Mouse (Mus musculus) thymus, adult 18-20 months (tissue): Measurements from ENCODE around the gene Gm10198.

ENCODE experiments used
- DNase-seq, 2 experiments: peaks; one replicate each; pipeline ENCODE4 v3.0.0; 2022; ENCODE audit warnings: mixed read lengths in 2 of 2

Gm10198 gene

DNA sequence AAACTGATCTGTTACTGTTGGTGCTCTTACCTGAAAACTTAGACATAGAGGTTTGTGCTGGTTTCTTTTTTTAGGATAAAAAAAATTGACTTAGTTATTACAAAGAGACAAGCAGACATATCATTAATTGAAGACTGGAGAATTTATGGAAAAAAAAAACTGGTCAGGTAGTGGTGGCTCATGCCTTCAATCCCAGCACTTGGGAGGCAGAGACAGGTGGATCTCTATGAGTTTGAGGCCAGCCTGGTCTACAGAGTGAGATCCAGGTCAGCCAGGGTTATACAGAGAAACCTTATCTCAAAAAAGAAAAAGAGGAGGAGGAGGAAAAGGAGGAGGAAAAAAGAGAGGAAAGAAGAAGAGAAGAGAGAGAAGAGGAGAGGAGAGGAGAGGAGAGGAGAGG, at the start of gene Gm10198:
Gm10198 (plus strand) TSS at position 301 of the 400 bp plus-strand sequence.
- DNase-seq: no peak

DNA sequence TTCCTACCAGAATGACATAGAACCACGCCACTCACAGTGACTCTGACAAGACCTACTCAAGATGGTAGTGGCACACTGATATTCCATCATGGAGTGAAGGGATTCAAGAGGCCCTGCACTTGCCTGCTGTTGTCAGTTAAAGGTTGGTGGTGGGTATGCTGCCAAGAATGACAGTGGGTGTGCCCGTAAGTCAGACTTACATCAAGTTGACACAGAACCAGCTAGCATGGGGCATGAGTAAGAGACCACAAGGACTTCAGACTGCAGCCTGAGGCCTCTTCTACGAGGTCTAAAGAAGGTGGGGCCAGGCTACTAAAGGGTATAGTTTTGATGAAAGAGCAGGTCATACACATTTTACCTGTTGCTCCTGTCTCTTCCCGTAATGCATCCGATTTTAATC, 47.3 kb upstream of the Gm10198 start:
- no peak for DNase-seq

DNA sequence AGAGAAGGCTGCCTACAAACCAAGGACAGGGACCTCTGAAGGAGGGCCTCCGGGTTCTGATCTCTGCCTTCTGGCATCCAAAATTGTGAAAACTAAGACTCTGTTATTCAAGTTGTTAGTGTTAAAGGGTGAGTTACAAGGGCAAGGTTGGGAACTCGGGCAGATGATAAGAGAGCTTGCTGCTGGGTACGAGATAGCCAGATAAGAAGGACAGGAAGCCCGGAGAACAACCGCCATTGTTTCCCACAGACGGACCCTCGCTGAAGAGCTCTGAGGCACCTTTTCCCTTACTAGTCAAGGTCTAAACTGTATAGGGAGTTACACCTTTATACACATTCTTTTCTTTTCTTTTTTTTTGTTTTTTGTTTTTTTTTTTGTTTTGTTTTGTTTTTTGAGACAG, 39.8 kb upstream of the Gm10198 start:
- DNase-seq: no peak

DNA sequence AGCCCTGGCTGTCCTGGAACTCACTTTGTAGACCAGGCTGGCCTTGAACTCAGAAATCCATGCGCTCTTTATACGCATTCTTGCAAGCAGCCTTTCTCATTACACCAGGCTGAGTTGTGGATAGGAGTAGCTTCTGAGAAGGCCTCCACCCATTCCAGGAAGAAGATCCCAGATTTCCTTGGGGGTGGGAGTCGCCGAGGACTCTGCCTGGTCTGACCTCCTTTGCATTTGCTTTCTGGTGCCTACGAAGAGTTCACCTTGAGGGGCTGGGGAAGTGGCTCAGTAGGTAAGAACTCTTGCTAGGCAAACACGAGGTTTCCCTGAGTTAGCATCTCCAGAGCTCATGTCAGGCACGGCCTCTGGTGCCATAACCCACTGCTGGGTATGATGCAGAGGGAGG, 39.4 kb upstream of the Gm10198 start:
- no peak for DNase-seq

DNA sequence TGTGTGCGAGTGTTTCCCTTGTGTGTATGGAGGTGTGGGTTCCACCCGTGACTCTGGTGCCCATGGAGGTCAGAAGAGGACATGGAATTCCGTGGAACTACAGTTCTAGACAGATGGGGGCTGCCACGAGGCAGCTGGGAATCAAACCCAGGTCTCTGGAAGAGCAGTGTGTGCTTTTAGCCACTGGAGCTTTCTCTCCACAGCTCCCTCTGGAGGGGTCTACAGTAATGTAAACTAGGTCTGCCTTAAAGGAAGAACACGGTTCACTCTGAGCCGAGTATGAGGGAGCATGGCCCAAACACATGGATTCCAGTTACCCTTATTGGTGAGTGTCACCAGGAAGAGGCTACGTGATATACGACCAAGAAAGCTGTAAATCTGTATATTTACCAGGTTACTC, 38.6 kb upstream of the Gm10198 start:
- no peak for DNase-seq

DNA sequence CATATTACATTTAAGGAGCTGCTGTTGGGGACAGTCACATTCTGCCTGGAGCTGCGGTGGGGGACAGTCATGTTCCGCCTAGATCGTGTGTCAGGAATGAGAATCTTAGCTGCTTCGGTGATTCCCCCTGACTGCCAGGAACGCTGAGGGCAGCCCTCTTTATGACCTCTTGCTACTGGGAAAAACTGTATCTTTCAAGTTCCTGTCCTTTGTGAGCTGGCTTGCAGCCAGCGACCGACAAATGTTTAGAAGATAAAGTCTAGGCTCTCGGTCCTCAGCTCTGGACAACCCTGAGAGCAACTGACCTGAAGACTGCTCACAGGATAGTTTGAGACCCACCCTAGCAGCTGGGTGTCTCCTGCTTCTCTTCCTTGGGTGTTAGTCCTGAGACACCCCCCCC, 37.3 kb upstream of the Gm10198 start:
- no peak for DNase-seq

DNA sequence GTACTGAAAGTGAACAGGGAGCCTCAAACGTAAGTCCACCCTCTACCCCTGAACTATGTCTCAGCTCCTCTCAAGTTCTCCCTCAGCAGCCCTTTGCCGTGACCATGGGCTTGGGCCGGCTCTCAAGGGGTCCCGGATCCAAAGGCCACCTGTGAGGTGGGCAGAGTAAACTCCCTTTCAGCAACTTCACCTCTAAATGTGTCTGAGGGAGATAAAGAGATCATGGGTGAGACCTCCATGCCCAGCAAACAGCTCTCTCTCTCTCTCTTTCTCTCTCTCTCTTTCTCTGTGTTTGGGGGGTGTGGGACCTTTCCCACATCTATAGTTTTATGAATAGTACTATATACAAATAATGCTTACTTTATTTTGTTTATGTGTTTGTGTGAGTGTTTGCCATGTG, 36.2 kb upstream of the Gm10198 start:
- DNase-seq: no peak

DNA sequence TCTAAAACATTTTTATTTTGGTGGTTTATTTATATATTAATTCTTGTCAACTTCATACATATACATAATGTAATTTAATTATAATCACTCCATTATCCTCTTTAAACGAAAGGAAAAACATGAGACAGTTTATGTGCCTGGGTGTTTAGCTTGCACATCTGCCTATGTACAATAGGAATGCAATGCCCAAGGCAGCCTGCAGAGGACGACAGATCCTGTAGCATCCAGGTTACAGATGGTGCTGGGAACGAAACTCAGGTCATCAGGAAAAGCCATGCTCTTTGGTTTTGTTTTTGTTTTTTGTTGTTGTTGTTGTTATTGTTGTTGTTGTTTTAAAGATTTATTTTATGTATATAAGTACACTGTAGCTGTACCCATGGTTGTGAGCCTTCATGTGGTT, 32.4 kb upstream of the Gm10198 start:
- DNase-seq: no peak

DNA sequence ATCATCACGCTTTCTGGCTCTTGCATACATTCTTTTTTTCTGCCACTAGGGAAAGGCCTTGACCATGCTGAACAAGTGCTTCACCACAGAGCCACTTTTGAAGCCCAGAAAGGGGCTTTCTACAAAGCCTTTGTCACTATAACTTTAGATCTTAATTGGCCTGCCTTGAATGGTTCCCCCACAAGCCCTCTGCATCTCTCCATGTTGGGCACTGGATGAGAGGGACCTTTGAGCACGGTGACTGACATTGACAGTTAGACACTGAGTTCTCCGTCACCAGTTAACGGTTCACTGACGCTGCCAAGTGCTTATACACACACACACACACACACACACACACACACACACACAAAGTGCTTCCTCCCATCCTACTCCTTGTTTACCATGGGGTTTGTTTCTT, 30.0 kb upstream of the Gm10198 start:
- DNase-seq: no peak

DNA sequence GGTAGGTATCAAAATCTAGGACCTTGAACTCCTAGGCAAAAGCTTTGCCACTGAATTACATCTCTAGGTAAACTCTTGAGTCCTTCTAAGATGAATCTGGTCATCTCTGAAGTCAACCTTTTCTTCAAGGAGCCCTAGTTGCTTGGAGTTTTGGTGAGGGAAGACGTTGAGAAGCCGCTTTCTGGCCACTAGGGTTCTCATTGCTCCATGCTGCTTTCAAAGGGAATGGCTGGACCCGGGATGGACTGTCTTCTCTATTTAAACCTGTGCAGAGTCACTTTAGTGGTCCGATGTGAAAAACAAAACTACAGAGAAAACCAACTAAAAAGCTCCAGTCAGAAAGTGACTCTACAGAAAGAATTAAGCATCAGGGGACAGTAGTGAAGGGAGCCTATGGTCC, 18.4 kb upstream of the Gm10198 start:
- no peak for DNase-seq

DNA sequence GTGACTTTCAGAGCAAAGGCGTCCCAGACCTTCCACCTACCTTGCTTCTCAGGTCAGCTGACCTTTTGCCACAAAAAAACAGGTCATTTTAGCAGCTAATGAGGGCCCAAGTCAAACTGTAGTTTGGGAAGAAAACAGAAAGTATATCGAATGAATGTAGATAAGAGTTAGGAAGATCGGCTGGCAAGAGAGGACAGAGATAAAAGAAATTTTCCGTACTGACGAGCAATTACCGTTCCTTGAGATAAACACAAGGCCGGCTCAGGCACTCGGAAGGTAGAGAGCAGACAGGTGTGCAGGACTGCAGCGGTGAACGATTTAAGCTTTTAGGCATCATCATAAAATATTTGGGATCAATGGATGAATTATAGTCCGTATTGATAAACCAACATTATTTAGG, 15.4 kb upstream of the Gm10198 start:
- no peak for DNase-seq

DNA sequence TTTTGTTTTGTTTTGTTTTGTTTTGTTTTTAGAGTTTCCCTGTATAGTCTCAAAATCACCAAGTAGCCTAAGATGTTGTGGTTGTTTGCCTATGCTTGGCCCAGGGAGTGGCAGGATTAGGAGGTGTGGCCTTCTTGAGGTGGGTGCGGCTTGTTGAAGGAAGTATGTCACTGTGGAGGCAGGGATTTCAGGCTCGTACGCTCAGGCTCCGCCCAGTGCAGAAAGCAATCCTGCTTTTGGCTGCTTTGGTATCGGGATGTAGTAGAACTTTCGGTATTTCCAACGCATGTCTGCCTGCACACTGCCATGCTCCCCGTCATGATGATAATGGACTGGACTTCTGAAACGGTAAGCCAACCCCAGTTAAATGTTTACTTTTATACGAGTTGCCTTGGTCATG, 12.5 kb upstream of the Gm10198 start:
- DNase-seq: no peak

DNA sequence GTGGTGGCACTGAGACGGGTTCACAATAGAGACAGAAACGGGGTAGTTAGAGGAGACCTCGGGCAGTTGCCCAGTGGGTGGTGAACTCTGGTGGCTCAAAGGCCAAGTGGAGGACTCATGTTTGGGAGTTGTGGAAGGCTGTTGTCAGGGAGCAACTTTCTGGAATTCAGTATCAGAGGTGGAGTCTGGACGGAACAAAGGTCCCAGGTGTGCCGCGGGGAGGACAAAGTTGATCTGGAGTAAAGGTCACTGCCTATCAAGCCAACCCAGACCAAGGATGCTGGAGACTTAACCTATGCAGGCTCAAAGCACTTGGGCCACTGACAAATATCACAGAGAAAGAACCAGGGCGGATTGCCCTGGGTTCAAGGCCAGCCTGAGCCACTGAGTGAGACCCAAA, 5.5 kb downstream of the Gm10198 start:
- DNase-seq: no peak

DNA sequence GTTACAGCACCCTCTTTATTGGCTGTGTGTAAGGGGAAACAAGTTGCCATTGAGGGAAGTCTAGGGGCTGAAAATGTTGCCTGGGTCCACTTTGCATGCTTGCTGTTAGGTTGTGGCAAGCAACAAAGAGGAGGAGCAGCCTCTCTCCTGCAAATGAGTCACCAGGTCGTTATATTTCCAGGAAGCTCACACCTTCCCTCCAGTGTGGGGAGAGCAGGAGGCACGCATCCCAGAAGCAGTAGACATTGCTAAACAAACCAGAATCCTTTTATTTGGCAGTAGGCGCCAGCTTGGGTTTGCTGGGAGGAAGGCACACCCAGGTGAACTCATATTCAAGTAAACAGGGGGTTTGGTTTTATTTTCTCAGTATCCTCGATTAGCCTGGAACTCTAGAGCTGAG, 8.8 kb downstream of the Gm10198 start:
- no peak for DNase-seq

DNA sequence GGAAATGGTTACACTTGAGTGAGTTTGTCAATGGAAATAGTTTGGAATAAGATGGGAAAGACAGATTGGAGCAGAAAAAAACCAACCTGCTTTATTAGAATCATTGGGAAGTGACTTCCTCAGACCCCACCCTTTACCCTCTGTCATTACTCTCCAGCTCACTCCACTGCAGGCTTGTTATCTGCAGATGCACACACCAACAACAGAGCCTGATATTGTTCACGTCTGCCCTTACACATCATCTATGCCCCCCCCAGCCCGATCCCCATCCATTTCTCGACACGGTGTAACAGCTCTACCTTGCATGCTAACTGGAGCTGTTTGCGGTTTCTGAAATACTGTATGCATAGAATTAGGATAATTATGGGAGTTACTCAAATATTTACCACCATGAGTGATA, 12.2 kb downstream of the Gm10198 start:
- DNase-seq: no peak

DNA sequence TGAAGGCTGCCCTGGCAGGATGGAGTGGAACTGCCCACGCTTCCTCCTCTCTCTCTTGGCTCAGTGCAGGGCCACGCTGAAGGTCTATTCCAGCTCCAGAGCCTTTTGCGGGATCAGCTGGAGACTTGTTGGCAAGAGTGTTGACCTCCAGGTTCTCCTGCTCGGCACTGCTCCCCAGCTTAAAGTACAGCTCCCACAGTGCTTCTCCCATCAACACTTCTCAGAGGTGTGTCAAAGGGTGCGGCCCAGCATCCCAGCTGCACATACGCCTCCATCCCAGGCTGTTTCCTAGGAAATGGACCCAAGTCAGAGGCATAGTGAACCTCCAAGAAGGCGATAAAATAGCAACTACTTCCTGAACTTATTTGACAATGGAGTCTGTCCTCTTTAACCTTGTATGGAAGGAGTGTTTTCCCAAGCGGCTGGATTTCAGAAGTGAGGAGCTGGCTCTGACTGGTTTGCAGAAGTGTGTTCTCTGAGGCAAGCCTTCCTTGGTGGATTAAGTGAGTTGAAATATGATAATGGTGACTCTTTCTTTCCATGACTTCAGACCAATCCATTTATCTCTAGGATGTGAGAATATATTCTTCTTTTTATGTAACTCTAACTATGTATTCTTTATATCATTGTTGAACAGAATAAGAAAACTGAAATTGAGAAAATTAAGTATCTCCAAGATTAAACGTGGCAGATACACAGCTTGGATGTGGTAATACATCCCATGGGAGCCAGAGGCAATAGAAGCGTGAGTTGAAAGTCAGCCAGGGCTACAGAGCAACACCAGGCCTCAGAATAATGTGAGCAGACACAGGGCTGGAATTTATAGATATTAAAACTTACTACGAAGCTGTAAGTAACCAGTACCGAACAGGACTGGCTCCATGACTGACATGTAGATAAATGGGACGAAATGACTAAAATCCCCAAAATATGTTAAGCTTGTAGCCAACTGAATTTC, 23.9 kb downstream of the Gm10198 start:
- DNase-seq: no peak

DNA sequence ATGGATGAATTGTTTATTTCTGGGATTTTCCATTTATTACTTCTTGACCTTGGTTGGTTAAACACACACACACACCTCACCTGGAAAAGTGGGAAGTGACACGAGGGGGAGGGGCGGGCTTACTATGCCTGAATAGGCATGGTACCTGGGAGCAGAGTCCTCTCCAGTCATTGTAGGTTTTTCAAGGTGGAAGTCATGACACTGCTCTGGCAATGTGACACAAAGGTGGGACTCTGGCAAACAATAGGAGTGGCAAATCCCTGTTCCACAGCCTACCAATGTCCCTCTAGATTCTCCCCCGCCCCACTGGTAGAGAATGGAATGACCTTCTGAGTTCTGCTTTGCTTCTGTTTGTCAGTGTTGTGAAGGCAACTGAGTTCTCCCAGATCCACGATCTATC, 27.8 kb downstream of the Gm10198 start:
- DNase-seq: no peak

DNA sequence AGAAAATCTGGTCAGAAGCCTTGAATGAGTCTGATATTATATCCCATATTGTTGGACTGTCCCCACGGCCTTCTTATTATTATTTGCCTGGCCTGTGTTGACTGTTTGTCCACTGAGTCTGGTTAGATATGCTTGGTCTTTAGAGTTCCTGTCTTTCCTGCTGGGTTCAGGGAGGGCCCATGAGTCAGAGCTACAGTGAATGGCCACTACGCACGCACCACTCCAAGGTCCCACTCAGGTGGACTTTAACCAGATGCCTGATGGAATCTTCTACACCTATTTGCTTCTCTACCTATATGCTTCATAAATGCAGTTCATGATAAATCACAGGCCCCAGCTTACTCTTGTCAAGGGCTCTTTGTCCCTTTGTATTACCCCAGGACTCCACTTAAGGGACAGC, 29.8 kb downstream of the Gm10198 start:
- no peak for DNase-seq

DNA sequence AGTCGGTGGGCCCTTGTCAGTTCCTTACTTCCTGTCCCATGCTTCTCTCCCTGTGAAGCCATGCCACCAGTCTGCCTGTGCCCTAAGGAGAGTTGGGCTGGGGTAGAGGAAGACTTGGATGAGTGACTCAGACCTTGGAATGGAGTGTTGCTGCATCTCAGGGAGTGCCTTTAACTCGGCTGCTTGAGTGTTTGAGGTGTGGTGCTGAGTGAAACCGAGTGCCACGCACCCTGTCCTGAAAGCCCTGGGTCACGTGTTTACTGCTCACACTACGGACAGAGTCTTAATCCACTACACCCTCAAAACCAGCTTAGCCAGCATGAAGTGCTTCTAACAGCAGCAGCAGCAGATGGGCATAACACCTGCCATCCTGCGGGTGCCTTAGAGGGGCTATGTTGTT, 30.5 kb downstream of the Gm10198 start:
- DNase-seq: no peak

DNA sequence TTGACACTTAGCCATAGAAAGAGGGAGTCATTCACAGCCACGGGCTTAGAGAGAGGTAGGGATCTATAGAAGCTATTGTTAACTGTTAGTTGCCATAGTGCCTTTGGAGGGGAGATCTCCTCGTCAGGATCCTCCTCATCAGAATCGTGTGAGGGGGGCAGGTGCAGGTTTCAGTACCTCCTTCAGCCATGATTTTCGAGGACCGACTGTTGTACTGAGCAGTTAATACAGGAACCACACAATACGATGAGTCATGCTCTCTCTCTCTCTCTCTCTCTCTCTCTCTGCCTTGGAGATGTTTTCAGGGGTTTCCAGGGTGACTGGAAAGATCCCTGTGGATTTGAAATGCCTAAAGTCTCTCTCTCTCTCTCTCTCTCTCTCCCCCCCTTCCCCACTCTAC, 31.5 kb downstream of the Gm10198 start:
- DNase-seq: no peak

DNA sequence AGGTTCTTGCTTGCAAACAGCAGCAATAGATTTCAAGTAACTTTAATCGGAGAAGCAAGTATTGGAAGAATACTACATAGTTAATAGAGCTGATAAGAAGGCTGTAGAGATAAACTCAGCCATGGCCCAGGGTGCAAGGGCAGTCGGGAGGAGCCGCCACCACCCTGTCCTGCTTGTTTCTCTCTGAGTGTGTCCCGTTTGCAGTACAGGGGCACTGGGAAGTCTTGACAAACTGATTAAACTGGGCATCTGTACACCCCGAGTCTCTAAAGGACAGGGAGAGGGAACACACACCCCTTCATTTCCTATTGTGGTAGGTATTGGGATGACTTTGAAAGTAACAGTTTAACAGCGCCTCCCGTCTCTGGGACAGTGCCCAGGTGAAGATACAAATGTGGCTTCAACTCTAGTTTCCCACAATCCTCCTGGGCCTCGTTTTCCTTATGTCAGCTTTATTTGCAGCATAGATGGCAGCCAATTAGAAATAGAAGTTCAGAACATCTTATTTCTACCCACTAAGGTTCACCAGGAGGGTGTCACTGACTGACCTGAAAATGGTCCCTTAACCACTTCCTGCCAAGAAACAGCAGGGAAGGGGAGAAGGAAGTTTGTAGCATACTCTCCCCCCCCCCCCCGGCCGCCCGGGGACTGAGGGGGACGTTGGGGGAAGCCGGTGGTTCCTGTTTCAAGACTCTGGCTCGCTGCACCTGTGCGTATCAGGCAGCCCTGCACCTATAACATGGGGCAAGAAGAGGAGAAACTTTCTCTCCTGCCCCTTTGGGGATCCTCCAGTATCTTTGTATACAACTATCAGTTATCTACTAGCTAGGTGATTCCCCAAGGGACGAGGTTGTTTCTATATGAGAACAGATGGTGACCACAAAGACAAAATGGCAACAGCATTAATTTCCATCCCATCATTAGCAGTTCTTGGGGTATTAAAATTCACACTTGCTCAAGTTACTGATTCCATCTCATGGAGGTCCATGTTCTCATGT, 41.9 kb downstream of the Gm10198 start:
- peak; percentile 31 to 53 for DNase-seq

DNA sequence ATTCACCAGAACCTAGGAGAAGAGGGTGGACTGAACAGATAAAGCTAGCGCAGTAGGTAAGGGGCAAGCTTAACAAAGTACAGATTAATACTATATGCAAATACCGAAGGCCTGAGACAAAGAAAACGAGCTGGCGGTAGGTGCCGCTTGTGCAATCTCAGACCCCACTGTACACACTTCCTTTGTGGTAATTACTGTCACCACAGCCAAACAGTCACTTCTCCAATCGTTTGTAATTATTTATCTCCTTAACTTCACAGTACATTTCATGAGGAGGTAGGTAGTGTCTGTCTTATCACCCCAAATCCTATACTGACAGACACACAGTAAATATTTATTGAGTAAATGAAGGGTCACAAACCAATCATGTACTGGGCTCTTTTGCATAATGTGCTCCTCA, 47.7 kb downstream of the Gm10198 start:
- no peak for DNase-seq
